Mouse (Mus musculus): ENCODE measurements around the gene Gps2. TPM values are rescaled to one million over a fixed set of nuclear protein-coding genes. Genes with fewer than 3 reads are reported as not detected.

Gps2 gene
- total and polyA plus RNA-seq, 3 experiments, result 78.0 to 113 TPM; not detected in 1

GRCm38 (mm10) chr11:69965271-69966005, 51.8 kb downstream of the Gps2 start:
- H3K4me3 ChIP-seq (ENCODE audit: control insufficient read depth in 1 of 2, insufficient read depth in 1 of 2, low read depth in 2 of 2, low read length in 2 of 2), result no peak overlapping the region

More at GRCm38 (mm10) chr11:69965271-69966005, 51.8 kb downstream of the Gps2 start:
- Histone ChIP-seq H3K36me3 (ENCODE audit: control insufficient read depth in 1 of 2, insufficient read depth in 2 of 2, low read length in 2 of 2) (peaks cover 4 to 6% of the 10 kb centered on the region in 2 experiments), H3K27me3 (ENCODE audit: control insufficient read depth in 1 of 2, insufficient read depth in 2 of 2, low read length in 2 of 2) (no peaks in the 10 kb centered on the region), H3K4me1 (ENCODE audit: control insufficient read depth in 1 of 2, insufficient read depth in 2 of 2, low read length in 2 of 2) (peaks cover 0 to 10% of the 10 kb centered on the region in 2 experiments; a peak in 3 of 4 replicates), H3K9ac (ENCODE audit: control insufficient read depth, low read depth, low read length, poor library complexity, severe bottlenecking) (no peak overlapping the region), H3K9me3 (replicated peaks; ENCODE audit: insufficient read depth, low read length) (no peaks in the 10 kb centered on the region), H3K27ac (ENCODE audit: control insufficient read depth, low read depth, low read length) (no peak overlapping the region), H3K79me2 (ENCODE audit: control insufficient read depth, insufficient read depth, low read length, poor library complexity) (no peaks in the 10 kb centered on the region)
- DNase-seq (ENCODE audit: low read depth, low spot score), result no peak
- TF ChIP-seq KAT2A (conservative IDR thresholded peaks at IDR 0.05; ENCODE audit: low read depth, low read length) (no peak), CHD2 (IDR thresholded peaks at IDR 0.05; ENCODE audit: low read length) (no peak), NELFE (IDR thresholded peaks at IDR 0.05; ENCODE audit: low read depth, low read length) (no peak), SMC3 (IDR thresholded peaks at IDR 0.05; ENCODE audit: low read depth, low read length) (no peak), MAZ (IDR thresholded peaks at IDR 0.05; ENCODE audit: low read depth, low read length) (no peak), USF1 (IDR thresholded peaks at IDR 0.05; ENCODE audit: low read depth, low read length) (no peak), RAD21 (IDR thresholded peaks at IDR 0.05; ENCODE audit: low read depth, low read length) (no peak), MXI1 (IDR thresholded peaks at IDR 0.05; ENCODE audit: low read depth, low read length) (no peak), TAL1 (IDR thresholded peaks at IDR 0.05; ENCODE audit: low read length) (no peak), ZKSCAN1 (IDR thresholded peaks at IDR 0.05; ENCODE audit: low read depth, low read length) (no peak), GATA1 (IDR thresholded peaks at IDR 0.05; ENCODE audit: low read depth, low read length) (no peak)

Other genes starting within 250 kb of the Gps2 start
Only the 30 nearest of the 39 such genes appear.
- 16.6 and 22.2 TPM in 2 replicates for gene Polr2a, start 155.3 kb upstream of the Gps2 start, total RNA-seq (2012; rRNA removed)
- gene Polr2a, start 155.3 kb upstream of the Gps2 start, polyA plus RNA-seq (2012; ENCODE audit: insufficient read depth in 1 of 2, insufficient read length in 2 of 2, low read depth in 1 of 2, low replicate concordance in 2 of 2, missing spikeins in 1 of 2), result 100 to 1,000 TPM in 1 of 2 experiments, 10 to 100 TPM in 1; 73.9 to 193 TPM
- 0.08 TPM in 1 of 2 replicates, not detected in the other for gene Slc35g3, start 151.9 kb upstream of the Gps2 start, total RNA-seq (2012; rRNA removed)
- gene Slc35g3, start 151.9 kb upstream of the Gps2 start, polyA plus RNA-seq (2012; ENCODE audit: insufficient read depth in 1 of 2, insufficient read length in 2 of 2, low read depth in 1 of 2, low replicate concordance in 2 of 2, missing spikeins in 1 of 2), result under 1 TPM in 1 of 2 experiments, not detected in 1; 0.22 TPM
- gene Zbtb4, start 148.0 kb upstream of the Gps2 start, total RNA-seq (2012; rRNA removed), result 1.4 and 2.4 TPM in 2 replicates
- 1 to 10 TPM in 1 of 2 experiments, not detected in 1; 2.7 TPM for gene Zbtb4, start 148.0 kb upstream of the Gps2 start, polyA plus RNA-seq (2012; ENCODE audit: insufficient read depth in 1 of 2, insufficient read length in 2 of 2, low read depth in 1 of 2, low replicate concordance in 2 of 2, missing spikeins in 1 of 2)
- 0.31 and 0.33 TPM in 2 replicates for gene Chrnb1, start 117.9 kb upstream of the Gps2 start, total RNA-seq (2012; rRNA removed)
- gene Chrnb1, start 117.9 kb upstream of the Gps2 start, polyA plus RNA-seq (2012; ENCODE audit: insufficient read depth in 1 of 2, insufficient read length in 2 of 2, low read depth in 1 of 2, low replicate concordance in 2 of 2, missing spikeins in 1 of 2), result 1 to 10 TPM in 1 of 2 experiments, not detected in 1; 1.6 TPM
- gene Fgf11, start 112.0 kb upstream of the Gps2 start, total RNA-seq (2012; rRNA removed), result 4.8 and 5.1 TPM in 2 replicates
- gene Fgf11, start 112.0 kb upstream of the Gps2 start, polyA plus RNA-seq (2012; ENCODE audit: insufficient read depth in 1 of 2, insufficient read length in 2 of 2, low read depth in 1 of 2, low replicate concordance in 2 of 2, missing spikeins in 1 of 2), result 10 to 100 TPM in 1 of 2 experiments, not detected in 1; 26.8 TPM
- 0.29 and 0.31 TPM in 2 replicates for gene Tmem102, start 108.3 kb upstream of the Gps2 start, total RNA-seq (2012; rRNA removed)
- gene Tmem102, start 108.3 kb upstream of the Gps2 start, polyA plus RNA-seq (2012; ENCODE audit: insufficient read depth in 1 of 2, insufficient read length in 2 of 2, low read depth in 1 of 2, low replicate concordance in 2 of 2, missing spikeins in 1 of 2), result 1 to 10 TPM in 1 of 2 experiments, not detected in 1; 2.4 TPM
- gene Gm39566, start 98.6 kb upstream of the Gps2 start, total RNA-seq (2012; rRNA removed), result 0.04 TPM in 1 of 2 replicates, not detected in the other
- not detected for gene Gm39566, start 98.6 kb upstream of the Gps2 start, polyA plus RNA-seq (2012; ENCODE audit: insufficient read depth in 1 of 2, insufficient read length in 2 of 2, low read depth in 1 of 2, low replicate concordance in 2 of 2, missing spikeins in 1 of 2)
- gene Spem2, start 95.4 kb upstream of the Gps2 start, total RNA-seq (2012; rRNA removed), result not detected in 2 replicates
- not detected for gene Spem2, start 95.4 kb upstream of the Gps2 start, polyA plus RNA-seq (2012; ENCODE audit: insufficient read depth in 1 of 2, insufficient read length in 2 of 2, low read depth in 1 of 2, low replicate concordance in 2 of 2, missing spikeins in 1 of 2)
- gene Spem1, start 91.7 kb upstream of the Gps2 start, total RNA-seq (2012; rRNA removed), result 0.19 TPM in 1 of 2 replicates, not detected in the other
- gene Spem1, start 91.7 kb upstream of the Gps2 start, polyA plus RNA-seq (2012; ENCODE audit: insufficient read depth in 1 of 2, insufficient read length in 2 of 2, low read depth in 1 of 2, low replicate concordance in 2 of 2, missing spikeins in 1 of 2), result under 1 TPM in 1 of 2 experiments, not detected in 1; 0.15 TPM
- 20.3 and 20.9 TPM in 2 replicates for gene Nlgn2, start 76.1 kb upstream of the Gps2 start, total RNA-seq (2012; rRNA removed)
- gene Nlgn2, start 76.1 kb upstream of the Gps2 start, polyA plus RNA-seq (2012; ENCODE audit: insufficient read depth in 1 of 2, insufficient read length in 2 of 2, low read depth in 1 of 2, low replicate concordance in 2 of 2, missing spikeins in 1 of 2), result 10 to 100 TPM; 29.8 to 43.3 TPM
- gene Tmem256, start 75.4 kb upstream of the Gps2 start, total RNA-seq (2012; rRNA removed), result 176 and 190 TPM in 2 replicates
- 100 to 1,000 TPM in 1 of 2 experiments, not detected in 1; 181 TPM for gene Tmem256, start 75.4 kb upstream of the Gps2 start, polyA plus RNA-seq (2012; ENCODE audit: insufficient read depth in 1 of 2, insufficient read length in 2 of 2, low read depth in 1 of 2, low replicate concordance in 2 of 2, missing spikeins in 1 of 2)
- 3.8 and 4.6 TPM in 2 replicates for gene Plscr3, start 67.5 kb upstream of the Gps2 start, total RNA-seq (2012; rRNA removed)
- 10 to 100 TPM in 1 of 2 experiments, not detected in 1; 26.0 TPM for gene Plscr3, start 67.5 kb upstream of the Gps2 start, polyA plus RNA-seq (2012; ENCODE audit: insufficient read depth in 1 of 2, insufficient read length in 2 of 2, low read depth in 1 of 2, low replicate concordance in 2 of 2, missing spikeins in 1 of 2)
- 0.13 and 0.35 TPM in 2 replicates for gene Tnk1, start 55.2 kb upstream of the Gps2 start, total RNA-seq (2012; rRNA removed)
- gene Tnk1, start 55.2 kb upstream of the Gps2 start, polyA plus RNA-seq (2012; ENCODE audit: insufficient read depth in 1 of 2, insufficient read length in 2 of 2, low read depth in 1 of 2, low replicate concordance in 2 of 2, missing spikeins in 1 of 2), result under 1 TPM in 1 of 2 experiments, not detected in 1; 0.25 TPM
- not detected in 2 replicates for gene Tmem95, start 35.9 kb upstream of the Gps2 start, total RNA-seq (2012; rRNA removed)
- not detected for gene Tmem95, start 35.9 kb upstream of the Gps2 start, polyA plus RNA-seq (2012; ENCODE audit: insufficient read depth in 1 of 2, insufficient read length in 2 of 2, low read depth in 1 of 2, low replicate concordance in 2 of 2, missing spikeins in 1 of 2)
- 0.19 and 0.26 TPM in 2 replicates for gene Kctd11, start 32.5 kb upstream of the Gps2 start, total RNA-seq (2012; rRNA removed)
- gene Kctd11, start 32.5 kb upstream of the Gps2 start, polyA plus RNA-seq (2012; ENCODE audit: insufficient read depth in 1 of 2, insufficient read length in 2 of 2, low read depth in 1 of 2, low replicate concordance in 2 of 2, missing spikeins in 1 of 2), result under 1 TPM in 1 of 2 experiments, not detected in 1; 0.49 TPM
- 20.7 and 33.4 TPM in 2 replicates for gene Acap1, start 18.3 kb upstream of the Gps2 start, total RNA-seq (2012; rRNA removed)
- gene Acap1, start 18.3 kb upstream of the Gps2 start, polyA plus RNA-seq (2012; ENCODE audit: insufficient read depth in 1 of 2, insufficient read length in 2 of 2, low read depth in 1 of 2, low replicate concordance in 2 of 2, missing spikeins in 1 of 2), result 10 to 100 TPM in 1 of 2 experiments, not detected in 1; 42.2 TPM
- gene 2810408A11Rik, start 12.9 kb upstream of the Gps2 start, total RNA-seq (2012; rRNA removed), result 0.69 and 0.81 TPM in 2 replicates
- gene 2810408A11Rik, start 12.9 kb upstream of the Gps2 start, polyA plus RNA-seq (2012; ENCODE audit: insufficient read depth in 1 of 2, insufficient read length in 2 of 2, low read depth in 1 of 2, low replicate concordance in 2 of 2, missing spikeins in 1 of 2), result 1 to 10 TPM in 1 of 2 experiments, not detected in 1; 1.3 TPM
- 47.3 and 58.0 TPM in 2 replicates for gene Neurl4, start 12.8 kb upstream of the Gps2 start, total RNA-seq (2012; rRNA removed)
- gene Neurl4, start 12.8 kb upstream of the Gps2 start, polyA plus RNA-seq (2012; ENCODE audit: insufficient read depth in 1 of 2, insufficient read length in 2 of 2, low read depth in 1 of 2, low replicate concordance in 2 of 2, missing spikeins in 1 of 2), result 10 to 100 TPM in 1 of 2 experiments, not detected in 1; 50.9 TPM
- 1,428 and 1,539 TPM in 2 replicates for gene Eif5a, start 8.1 kb downstream of the Gps2 start, total RNA-seq (2012; rRNA removed)
- gene Eif5a, start 8.1 kb downstream of the Gps2 start, polyA plus RNA-seq (2012; ENCODE audit: insufficient read depth in 1 of 2, insufficient read length in 2 of 2, low read depth in 1 of 2, low replicate concordance in 2 of 2, missing spikeins in 1 of 2), result 1,000 to 10,000 TPM; 1,272 to 3,185 TPM
- 0.33 and 0.50 TPM in 2 replicates for gene Ybx2, start 21.9 kb downstream of the Gps2 start, total RNA-seq (2012; rRNA removed)
- under 1 TPM in 1 of 2 experiments, not detected in 1; 0.92 TPM for gene Ybx2, start 21.9 kb downstream of the Gps2 start, polyA plus RNA-seq (2012; ENCODE audit: insufficient read depth in 1 of 2, insufficient read length in 2 of 2, low read depth in 1 of 2, low replicate concordance in 2 of 2, missing spikeins in 1 of 2)
- gene Slc2a4, start 34.3 kb downstream of the Gps2 start, total RNA-seq (2012; rRNA removed), result 0.12 TPM in 1 of 2 replicates, not detected in the other
- under 1 TPM in 1 of 2 experiments, not detected in 1; 0.19 TPM for gene Slc2a4, start 34.3 kb downstream of the Gps2 start, polyA plus RNA-seq (2012; ENCODE audit: insufficient read depth in 1 of 2, insufficient read length in 2 of 2, low read depth in 1 of 2, low replicate concordance in 2 of 2, missing spikeins in 1 of 2)
- gene Cldn7, start 50.9 kb downstream of the Gps2 start, total RNA-seq (2012; rRNA removed), result 0.26 and 0.31 TPM in 2 replicates
- under 1 TPM in 1 of 2 experiments, not detected in 1; 0.36 TPM for gene Cldn7, start 50.9 kb downstream of the Gps2 start, polyA plus RNA-seq (2012; ENCODE audit: insufficient read depth in 1 of 2, insufficient read length in 2 of 2, low read depth in 1 of 2, low replicate concordance in 2 of 2, missing spikeins in 1 of 2)
- 47.3 and 49.6 TPM in 2 replicates for gene Ctdnep1, start 67.3 kb downstream of the Gps2 start, total RNA-seq (2012; rRNA removed)
- 100 to 1,000 TPM in 1 of 2 experiments, not detected in 1; 133 TPM for gene Ctdnep1, start 67.3 kb downstream of the Gps2 start, polyA plus RNA-seq (2012; ENCODE audit: insufficient read depth in 1 of 2, insufficient read length in 2 of 2, low read depth in 1 of 2, low replicate concordance in 2 of 2, missing spikeins in 1 of 2)
- gene Elp5, start 68.6 kb downstream of the Gps2 start, total RNA-seq (2012; rRNA removed), result 170 and 189 TPM in 2 replicates
- gene Elp5, start 68.6 kb downstream of the Gps2 start, polyA plus RNA-seq (2012; ENCODE audit: insufficient read depth in 1 of 2, insufficient read length in 2 of 2, low read depth in 1 of 2, low replicate concordance in 2 of 2, missing spikeins in 1 of 2), result 100 to 1,000 TPM in 1 of 2 experiments, not detected in 1; 222 TPM
- gene Gabarap, start 77.3 kb downstream of the Gps2 start, total RNA-seq (2012; rRNA removed), result 105 and 132 TPM in 2 replicates
- gene Gabarap, start 77.3 kb downstream of the Gps2 start, polyA plus RNA-seq (2012; ENCODE audit: insufficient read depth in 1 of 2, insufficient read length in 2 of 2, low read depth in 1 of 2, low replicate concordance in 2 of 2, missing spikeins in 1 of 2), result 100 to 1,000 TPM in 1 of 2 experiments, not detected in 1; 241 TPM
- gene Phf23, start 81.9 kb downstream of the Gps2 start, total RNA-seq (2012; rRNA removed), result 88.2 and 112 TPM in 2 replicates
- 100 to 1,000 TPM in 1 of 2 experiments, not detected in 1; 108 TPM for gene Phf23, start 81.9 kb downstream of the Gps2 start, polyA plus RNA-seq (2012; ENCODE audit: insufficient read depth in 1 of 2, insufficient read length in 2 of 2, low read depth in 1 of 2, low replicate concordance in 2 of 2, missing spikeins in 1 of 2)
- gene Dvl2, start 86.7 kb downstream of the Gps2 start, total RNA-seq (2012; rRNA removed), result 40.1 and 41.9 TPM in 2 replicates
- gene Dvl2, start 86.7 kb downstream of the Gps2 start, polyA plus RNA-seq (2012; ENCODE audit: insufficient read depth in 1 of 2, insufficient read length in 2 of 2, low read depth in 1 of 2, low replicate concordance in 2 of 2, missing spikeins in 1 of 2), result 10 to 100 TPM in 1 of 2 experiments, not detected in 1; 38.5 TPM
- 123 and 140 TPM in 2 replicates for gene Acadvl, start 101.5 kb downstream of the Gps2 start, total RNA-seq (2012; rRNA removed)
- 10 to 100 TPM in 1 of 2 experiments, not detected in 1; 92.5 TPM for gene Acadvl, start 101.5 kb downstream of the Gps2 start, polyA plus RNA-seq (2012; ENCODE audit: insufficient read depth in 1 of 2, insufficient read length in 2 of 2, low read depth in 1 of 2, low replicate concordance in 2 of 2, missing spikeins in 1 of 2)
- gene Dlg4, start 103.1 kb downstream of the Gps2 start, total RNA-seq (2012; rRNA removed), result 6.5 and 7.9 TPM in 2 replicates
- gene Dlg4, start 103.1 kb downstream of the Gps2 start, polyA plus RNA-seq (2012; ENCODE audit: insufficient read depth in 1 of 2, insufficient read length in 2 of 2, low read depth in 1 of 2, low replicate concordance in 2 of 2, missing spikeins in 1 of 2), result 10 to 100 TPM in 1 of 2 experiments, not detected in 1; 24.7 TPM
- gene Asgr1, start 140.2 kb downstream of the Gps2 start, total RNA-seq (2012; rRNA removed), result 0.13 TPM in 1 of 2 replicates, not detected in the other
- under 1 TPM in 1 of 2 experiments, not detected in 1; 0.31 TPM for gene Asgr1, start 140.2 kb downstream of the Gps2 start, polyA plus RNA-seq (2012; ENCODE audit: insufficient read depth in 1 of 2, insufficient read length in 2 of 2, low read depth in 1 of 2, low replicate concordance in 2 of 2, missing spikeins in 1 of 2)

All from MEL (cell line).